Mouse (Mus musculus) brown adipose tissue, adult 24 weeks (tissue): ENCODE results near the gene Gjc3. TPM values are rescaled to one million over a fixed set of nuclear protein-coding genes. Genes with fewer than 3 reads are reported as not detected.

Source experiments
- H3K27ac ChIP-seq: fragments of 200-500 bp; replicated peaks from 2 replicates; pipeline ENCODE4 v1.5.1; 2012; ENCODE audit warnings: low read depth, mild to moderate bottlenecking, low read length
- H3K4me1 ChIP-seq: fragments of 200-500 bp; 2 replicates; pipeline ENCODE4 v1.6.1; 2012; ENCODE audit warnings: low read length, mixed read lengths; ENCODE audit not compliant: control insufficient read depth, insufficient read depth, insufficient read length
- H3K4me3 ChIP-seq: fragments of 200-500 bp; 2 replicates; pipeline ENCODE4 v1.5.1; 2012; ENCODE audit warnings: low read depth, mild to moderate bottlenecking, low read length, moderate library complexity; ENCODE audit not compliant: insufficient read depth
- polyA plus RNA-seq: library from polyadenylated mRNA; stranded (reverse); fragments of >200 nt; gene quantifications from 2 replicates; pipeline ENCODE4 v1.2.4, GENCODE M21; 2012; ENCODE audit not compliant: missing spikeins, insufficient read depth, insufficient read length

Gjc3 gene
- 0.24 TPM in 1 of 2 replicates, not detected in the other for polyA plus RNA-seq

DNA sequence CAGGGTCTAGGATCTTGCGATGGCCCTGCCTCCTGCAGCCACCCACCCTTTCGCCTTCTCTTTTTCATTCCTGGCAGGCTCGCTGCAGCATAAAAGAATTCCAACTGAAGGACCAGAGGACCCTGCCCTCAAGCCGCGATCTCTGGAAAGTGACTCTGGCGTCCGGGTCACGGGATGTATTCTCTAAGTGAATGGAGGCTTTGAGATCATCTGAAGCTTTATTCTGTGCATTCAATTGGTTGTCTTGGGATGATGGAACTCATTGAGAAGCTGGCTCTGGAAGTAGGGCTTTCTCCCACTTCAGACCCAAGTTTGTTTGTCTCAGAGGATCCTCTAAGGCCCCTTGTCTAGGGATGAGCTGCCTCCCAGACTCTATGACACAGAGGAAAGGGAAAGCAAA, at the start of gene Gjc3:
TSS of gene Gjc3 (minus strand) at position 154 of the 400 bp plus-strand sequence.
- H3K4me3 ChIP-seq, result no peak within 1 kb of the TSS

DNA sequence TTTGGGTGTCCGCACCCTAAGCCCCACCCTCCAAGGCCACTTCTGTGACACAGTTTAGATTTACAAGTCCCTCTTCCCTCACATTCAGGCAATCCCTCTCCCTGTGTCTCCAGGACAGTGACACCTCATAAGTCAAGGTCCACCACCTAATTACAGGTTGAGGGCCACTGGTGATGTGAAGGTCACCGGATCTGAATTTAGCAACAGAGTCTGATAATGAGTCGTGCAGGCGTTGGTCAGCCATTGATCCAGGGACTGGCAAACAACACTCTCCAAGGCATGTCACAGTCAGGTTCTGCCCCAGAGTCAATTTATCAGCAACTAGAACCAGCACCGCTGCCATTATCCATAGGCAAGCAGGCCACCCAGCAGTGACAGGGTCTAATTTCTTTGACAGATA, 49.5 kb upstream of the Gjc3 start:
- Histone ChIP-seq H3K4me3 (no peak overlapping the region), H3K27ac (no peak overlapping the region), H3K4me1 (no peaks in the 10 kb centered on the region)

More for the DNA sequence above, at the start of gene Gjc3:
- Histone ChIP-seq H3K27ac (no peak within 1 kb of the TSS), H3K4me1 (no peaks in the 10 kb centered on the region)

DNA sequence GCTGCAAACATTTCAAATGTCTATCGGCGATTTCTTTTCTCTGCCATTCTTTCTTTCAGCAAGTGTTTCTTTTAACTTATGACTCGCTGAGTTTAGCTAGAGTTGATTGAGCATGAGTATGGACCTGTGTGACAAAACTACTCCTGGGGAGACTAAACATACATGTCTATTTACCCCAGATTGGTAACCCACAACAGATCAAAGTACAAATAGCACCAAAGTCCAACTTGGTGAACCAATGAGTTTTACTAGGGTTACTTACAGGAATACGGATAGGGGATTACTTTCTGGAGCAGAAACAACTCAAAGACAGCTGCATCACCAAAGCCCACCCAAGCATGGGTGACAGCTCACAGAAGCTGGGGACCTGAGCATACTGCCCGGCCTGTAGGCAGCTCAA, 46.5 kb upstream of the Gjc3 start:
- H3K27ac ChIP-seq, result no peak overlapping the region
- H3K4me1 ChIP-seq, result no peaks in the 10 kb centered on the region
- no peak overlapping the region for H3K4me3 ChIP-seq

DNA sequence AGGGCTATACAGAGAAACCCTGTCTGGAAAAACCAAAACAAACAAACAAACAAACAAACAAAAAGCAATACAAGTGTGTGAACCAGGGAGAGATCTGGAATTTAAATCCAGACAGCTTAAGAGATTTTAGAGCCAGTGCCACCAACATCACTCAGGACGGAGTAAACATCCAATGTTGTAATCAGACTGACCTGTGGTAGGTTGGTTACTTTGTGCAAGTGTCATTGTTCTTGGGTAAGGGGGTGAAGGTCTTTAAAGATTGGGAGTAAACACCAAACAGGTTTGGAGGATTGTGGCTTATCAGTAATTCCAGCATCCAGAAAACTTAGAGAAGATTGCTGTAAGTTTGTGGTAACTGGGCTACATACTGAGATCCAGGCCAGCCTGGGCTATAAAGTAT, 23.5 kb upstream of the Gjc3 start:
- H3K4me3 ChIP-seq, result no peak overlapping the region
- H3K4me1 ChIP-seq, result no peaks in the 10 kb centered on the region
- H3K27ac ChIP-seq, result no peak overlapping the region

DNA sequence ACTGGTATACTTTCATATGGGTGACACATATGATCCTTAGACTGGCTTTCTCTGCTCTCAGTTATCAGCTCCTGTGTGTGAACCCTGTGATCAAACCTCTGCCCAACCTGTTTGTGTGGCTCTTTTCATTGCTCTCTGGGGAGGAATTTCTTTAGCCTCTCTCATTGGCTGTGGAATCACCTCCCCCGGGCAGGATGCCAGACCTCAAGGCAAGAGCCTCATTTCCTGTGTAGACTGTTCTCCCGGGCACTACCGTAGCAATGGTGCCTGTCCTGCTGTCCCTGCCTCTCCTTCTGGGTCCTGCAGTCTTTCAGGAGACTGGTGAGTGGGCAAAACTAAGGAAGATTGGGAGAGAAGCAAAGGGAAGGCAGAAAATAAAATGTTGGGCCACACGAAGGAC, 18.4 kb upstream of the Gjc3 start, which contains the start of gene Azgp1:
TSS of gene Azgp1 (plus strand) at position 221 of the 400 bp plus-strand sequence.
- no peaks in the 10 kb centered on the region for H3K4me1 ChIP-seq
- no peak within 1 kb of the TSS for H3K27ac ChIP-seq
- H3K4me3 ChIP-seq, result no peak within 1 kb of the TSS

DNA sequence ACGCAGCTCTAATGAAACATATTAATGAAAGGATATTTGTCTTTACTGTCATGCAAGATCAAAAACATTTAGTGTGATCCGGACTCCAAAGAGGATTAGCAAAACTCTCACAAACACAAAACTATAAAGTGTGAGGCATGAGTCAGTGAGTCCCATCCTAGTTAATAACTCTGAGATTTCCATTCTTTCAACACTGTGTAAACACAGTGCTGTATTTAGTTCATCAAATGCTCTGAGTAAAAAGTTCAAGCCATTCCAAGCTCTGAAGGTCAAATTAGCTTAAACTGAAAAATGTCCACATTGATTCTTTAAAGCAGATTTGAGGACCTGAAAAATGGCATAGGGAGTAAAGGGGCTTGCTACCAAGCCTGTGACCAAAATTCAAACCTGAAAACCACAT, 16.2 kb upstream of the Gjc3 start:
- Histone ChIP-seq H3K27ac (no peak overlapping the region), H3K4me1 (no peaks in the 10 kb centered on the region), H3K4me3 (no peak overlapping the region)

DNA sequence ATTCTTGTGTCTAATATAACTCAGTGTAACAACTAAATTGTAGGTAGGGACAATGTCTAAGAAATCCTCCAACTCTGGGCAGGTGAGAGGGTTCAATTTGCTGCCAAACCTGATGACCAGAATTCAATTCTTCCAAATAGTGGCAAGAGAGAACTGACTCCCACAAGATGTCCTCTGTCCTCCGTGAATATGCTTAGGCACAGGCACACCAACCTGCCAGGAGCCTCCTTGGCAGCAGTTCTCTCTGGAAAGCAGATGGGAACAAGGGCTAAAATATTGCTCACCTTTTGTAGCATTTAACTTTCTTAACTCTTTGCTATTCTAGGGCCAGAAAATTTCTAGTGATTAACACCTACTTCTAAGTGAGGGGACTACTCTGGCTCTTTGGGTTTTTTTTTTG, 14.4 kb upstream of the Gjc3 start:
- Histone ChIP-seq H3K4me1 (no peaks in the 10 kb centered on the region), H3K4me3 (no peak overlapping the region), H3K27ac (no peak overlapping the region)

DNA sequence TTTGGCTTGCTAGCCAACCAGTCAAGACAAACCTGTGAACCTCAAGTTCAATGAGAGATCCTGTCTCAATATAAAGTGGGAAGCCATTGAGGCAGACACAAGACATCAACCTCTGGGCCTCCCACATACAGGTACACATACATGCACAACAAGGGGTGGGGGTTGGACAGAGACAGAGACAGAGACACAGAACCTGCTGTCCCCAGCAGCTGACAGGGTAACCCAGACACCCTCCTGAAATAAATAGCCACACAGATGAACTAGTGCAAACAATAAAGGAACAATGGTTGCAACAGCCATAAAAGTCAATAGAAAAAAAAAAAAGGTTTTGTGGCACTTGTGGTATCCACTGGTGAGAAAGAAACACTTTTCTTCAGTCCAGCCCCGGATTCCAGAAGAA, 12.5 kb upstream of the Gjc3 start:
- H3K27ac ChIP-seq, result no peak overlapping the region
- H3K4me1 ChIP-seq, result no peaks in the 10 kb centered on the region
- H3K4me3 ChIP-seq, result no peak overlapping the region

DNA sequence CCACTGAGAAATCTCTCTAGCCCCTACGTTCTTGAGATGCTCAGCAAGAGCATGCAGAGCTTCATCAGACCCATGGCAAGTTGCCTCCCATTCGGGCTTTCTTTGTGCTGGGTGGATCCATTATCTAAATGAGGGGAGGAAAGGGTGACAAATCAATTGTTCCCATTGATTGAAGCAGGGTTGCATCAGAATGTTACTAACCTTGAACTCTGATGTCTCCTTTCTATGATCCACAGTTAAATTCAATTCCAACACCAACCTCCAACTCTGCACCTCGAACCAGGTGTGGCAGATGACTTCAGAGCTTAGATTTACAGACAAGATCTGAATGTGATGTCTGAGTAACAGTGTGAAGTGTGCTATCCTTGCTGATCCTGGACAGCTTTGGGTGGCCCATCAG, 11.8 kb upstream of the Gjc3 start:
- Histone ChIP-seq H3K27ac (no peak overlapping the region), H3K4me3 (no peak overlapping the region), H3K4me1 (no peaks in the 10 kb centered on the region)

DNA sequence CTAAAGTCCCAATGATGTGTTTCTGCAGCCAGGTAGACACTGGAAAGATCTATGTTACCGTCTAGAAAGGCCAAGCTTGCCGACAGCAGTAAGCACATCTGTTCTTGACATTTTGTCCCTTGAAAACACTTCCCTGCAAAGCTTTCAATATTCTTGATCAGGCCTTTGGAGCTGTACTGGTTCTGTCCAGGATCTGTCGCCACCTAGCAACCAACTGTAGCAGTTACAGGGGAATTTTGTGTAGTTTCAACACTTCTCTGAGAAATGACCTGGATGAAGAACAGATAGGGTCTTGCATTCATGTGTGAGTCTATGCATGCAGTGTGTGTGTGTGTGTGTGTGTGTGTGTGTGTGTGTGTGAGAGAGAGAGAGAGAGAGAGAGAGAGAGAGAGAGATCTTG, 10.8 kb upstream of the Gjc3 start:
- no peak overlapping the region for H3K4me3 ChIP-seq

DNA sequence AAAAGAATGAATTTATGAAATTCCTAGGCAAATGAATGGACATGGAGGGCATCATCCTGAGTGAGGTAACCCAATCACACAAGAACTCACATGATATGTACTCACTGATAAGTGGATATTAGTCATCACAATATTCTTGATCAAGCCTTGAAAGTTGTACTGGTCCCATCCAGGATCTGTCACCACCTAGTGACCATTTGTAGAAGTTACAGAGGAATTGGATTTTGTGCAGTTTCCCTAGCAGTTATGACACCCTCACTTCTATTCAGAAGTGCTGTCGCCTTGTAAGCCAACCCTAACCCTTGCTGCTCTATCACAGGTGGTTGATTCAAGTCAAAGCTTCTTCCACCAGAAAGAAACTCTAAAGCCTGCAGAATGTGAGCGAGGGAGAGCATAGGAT, 10.3 kb upstream of the Gjc3 start:
- Histone ChIP-seq H3K27ac (no peak overlapping the region), H3K4me1 (no peaks in the 10 kb centered on the region), H3K4me3 (no peak overlapping the region)

More for the DNA sequence above, 10.8 kb upstream of the Gjc3 start:
- H3K27ac ChIP-seq, result no peak overlapping the region
- H3K4me1 ChIP-seq, result no peaks in the 10 kb centered on the region

DNA sequence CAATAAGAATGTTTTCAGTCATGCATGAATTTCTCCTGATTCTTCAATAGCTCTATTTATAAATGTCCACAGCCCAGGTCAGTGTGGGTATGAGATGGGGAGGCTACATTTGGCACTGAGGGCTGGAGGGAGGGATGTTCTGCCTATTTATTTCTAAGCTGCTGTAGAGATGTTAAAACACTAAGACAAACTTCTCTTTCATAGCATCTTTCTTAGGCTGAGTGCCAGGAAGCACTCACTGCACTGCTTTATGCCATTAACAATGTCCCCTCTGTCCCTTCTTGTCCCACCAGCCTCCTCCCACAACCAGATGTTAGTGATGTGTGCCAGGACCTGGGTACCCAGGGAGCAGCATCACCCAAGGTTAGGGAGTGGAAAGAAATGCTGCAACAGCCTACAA, 3.6 kb upstream of the Gjc3 start:
- H3K4me3 ChIP-seq, result no peak overlapping the region
- no peaks in the 10 kb centered on the region for H3K4me1 ChIP-seq
- no peak overlapping the region for H3K27ac ChIP-seq

DNA sequence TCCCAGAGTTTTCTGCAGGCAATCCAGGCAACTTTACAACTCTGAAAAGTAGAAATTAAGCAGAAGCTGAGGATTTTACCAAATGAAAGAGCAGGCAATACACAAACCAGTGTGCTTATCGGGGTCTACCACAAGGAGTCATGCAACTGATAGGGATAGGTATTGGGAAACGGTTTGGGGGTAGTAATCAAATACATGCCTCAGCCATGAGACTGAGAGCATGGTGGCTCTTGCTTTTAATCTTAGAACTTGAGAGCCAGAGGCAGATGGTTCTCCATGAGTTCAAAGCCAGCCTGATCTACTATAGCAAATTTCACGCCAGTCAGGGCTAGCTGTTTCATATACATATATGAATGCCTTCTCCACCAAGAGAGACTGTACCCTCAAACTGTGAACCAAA, 6.5 kb downstream of the Gjc3 start:
- H3K4me3 ChIP-seq, result no peak overlapping the region
- no peak overlapping the region for H3K27ac ChIP-seq

DNA sequence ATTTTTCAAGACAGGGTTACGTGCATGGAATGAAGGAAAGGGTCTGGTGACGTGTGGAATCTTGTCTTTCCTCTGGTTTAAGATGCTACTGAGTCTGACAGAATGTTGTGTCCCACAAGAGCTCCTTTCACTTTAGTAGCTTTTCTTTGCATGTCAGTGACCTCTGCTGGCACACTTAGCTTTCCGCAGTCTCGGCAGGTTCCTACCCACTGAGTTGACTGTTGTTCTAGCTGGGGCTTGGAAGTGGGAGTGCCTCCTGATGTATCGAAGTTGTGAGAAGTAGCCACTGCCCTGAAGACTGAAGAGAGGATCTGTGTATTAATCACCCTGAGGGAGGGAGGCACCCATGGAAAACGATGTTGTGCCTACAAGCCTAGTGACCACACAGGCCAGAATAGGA, 11.7 kb downstream of the Gjc3 start:
- Histone ChIP-seq H3K4me1 (no peaks in the 10 kb centered on the region), H3K27ac (no peak overlapping the region), H3K4me3 (no peak overlapping the region)

More for the DNA sequence above, 6.5 kb downstream of the Gjc3 start:
- H3K4me1 ChIP-seq, result no peaks in the 10 kb centered on the region

DNA sequence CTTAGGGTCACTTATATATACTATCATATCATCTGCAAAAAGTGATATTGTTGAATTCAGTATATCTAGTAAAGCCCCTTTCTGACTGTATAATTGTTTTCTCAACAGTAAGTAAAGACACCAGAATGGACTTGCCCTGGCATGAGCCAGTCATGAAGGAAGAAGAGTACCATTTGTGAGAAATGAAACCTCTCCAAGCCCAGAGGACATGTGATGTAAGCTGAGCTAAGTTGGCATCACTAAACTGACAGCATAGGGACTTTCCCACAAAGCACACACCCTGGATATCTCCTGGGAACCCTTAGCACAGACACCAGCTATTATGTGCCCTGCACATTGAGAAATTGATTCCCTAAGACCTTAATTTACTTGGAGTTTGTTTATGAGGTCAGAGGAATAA, 15.6 kb downstream of the Gjc3 start:
- no peaks in the 10 kb centered on the region for H3K4me1 ChIP-seq
- H3K27ac ChIP-seq, result no peak overlapping the region
- H3K4me3 ChIP-seq, result no peak overlapping the region

DNA sequence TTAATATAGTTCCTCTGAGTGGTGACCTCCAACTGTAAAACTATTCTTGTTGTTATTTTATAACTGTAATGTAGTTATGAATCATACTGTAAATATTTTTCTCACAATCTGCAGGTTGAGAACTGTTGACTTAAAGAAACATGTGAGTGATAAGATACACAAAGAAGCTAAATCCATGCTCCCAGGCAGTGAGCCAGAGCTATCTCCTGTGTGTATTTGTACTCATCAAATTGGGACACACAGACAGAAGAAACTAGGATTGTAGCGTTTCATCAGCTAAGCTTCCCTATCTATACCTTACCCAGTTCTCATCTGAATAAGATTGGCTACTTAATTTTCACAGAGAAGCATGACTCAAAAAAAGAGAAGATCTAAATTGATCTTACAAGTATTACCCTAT, 19.8 kb downstream of the Gjc3 start:
- H3K4me3 ChIP-seq, result no peak overlapping the region
- H3K27ac ChIP-seq, result no peak overlapping the region
- no peaks in the 10 kb centered on the region for H3K4me1 ChIP-seq

DNA sequence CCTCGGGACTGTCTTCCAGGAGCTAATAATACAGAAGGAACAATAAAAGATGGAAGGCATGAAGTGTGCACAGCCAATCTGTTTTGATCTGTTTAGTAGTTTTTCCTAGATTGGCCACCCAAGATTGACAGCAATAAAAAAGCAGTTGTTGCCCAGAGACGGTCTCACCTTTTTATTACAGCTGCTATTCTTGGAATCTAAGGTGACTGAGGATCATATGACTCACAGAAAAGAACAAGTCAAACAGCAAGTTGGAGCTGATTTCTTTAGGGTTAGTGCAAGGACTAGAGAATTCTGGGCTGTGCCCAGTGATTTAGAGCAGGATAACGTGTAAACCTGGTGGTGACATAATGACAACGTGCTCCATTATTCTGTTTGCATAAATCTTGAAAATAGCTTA, 21.9 kb downstream of the Gjc3 start:
- Histone ChIP-seq H3K27ac (no peak overlapping the region), H3K4me1 (no peaks in the 10 kb centered on the region), H3K4me3 (no peak overlapping the region)
